Mouse (Mus musculus) limb, embryonic 14.5 days (tissue): ENCODE data around the gene Bbs9. TPM values are rescaled to one million over a fixed set of nuclear protein-coding genes. Genes with fewer than 3 reads are reported as not detected.

ENCODE experiments used
- ATAC-seq: fragments of 200-750 bp; cut with Nextera tagmentation; 2 replicates; pipeline ENCODE4 v1.8.0; 2017; ENCODE audit warnings: low read depth, moderate number of reproducible peaks, moderate TSS enrichment; ENCODE audit not compliant: low FRiP score
- DNase-seq: peaks from one replicate; pipeline ENCODE4 v3.0.0-alpha.2; 2015; ENCODE audit warnings: low spot score
- H3K27ac ChIP-seq: fragments of 300-500 bp; sonication (generic); replicated peaks from 2 replicates; pipeline ENCODE4 v1.5.1; 2014; ENCODE audit warnings: low read depth, mild to moderate bottlenecking, low read length, moderate library complexity, mixed read lengths
- H3K27me3 ChIP-seq: fragments of 300-500 bp; sonication (generic); 2 replicates; pipeline ENCODE4 v1.6.1; 2014; ENCODE audit warnings: low read length, mixed read lengths; ENCODE audit not compliant: control insufficient read depth, insufficient read depth
- H3K36me3 ChIP-seq: fragments of 300-500 bp; sonication (generic); 2 replicates; pipeline ENCODE4 v1.6.1; 2014; ENCODE audit warnings: mild to moderate bottlenecking, low read length, moderate library complexity, mixed read lengths; ENCODE audit not compliant: control insufficient read depth, insufficient read depth
- H3K4me1 ChIP-seq: fragments of 300-500 bp; sonication (generic); 2 replicates; pipeline ENCODE4 v1.6.1; 2014; ENCODE audit warnings: antibody characterized with exemption, low read length, mixed read lengths; ENCODE audit not compliant: control insufficient read depth, insufficient read depth
- H3K4me2 ChIP-seq: fragments of 300-500 bp; sonication (generic); replicated peaks from 2 replicates; pipeline ENCODE4 v1.6.1; 2014; ENCODE audit warnings: low read depth, mild to moderate bottlenecking, low read length, moderate library complexity; ENCODE audit not compliant: severe bottlenecking
- H3K4me3 ChIP-seq: fragments of 300-500 bp; sonication (generic); replicated peaks from 2 replicates; pipeline ENCODE4 v1.5.1; 2014; ENCODE audit warnings: low read length
- H3K9ac ChIP-seq: fragments of 300-500 bp; sonication (generic); 2 replicates; pipeline ENCODE4 v1.6.1; 2014; ENCODE audit warnings: mild to moderate bottlenecking, low read depth, low read length, moderate library complexity; ENCODE audit not compliant: severe bottlenecking
- H3K9me3 ChIP-seq: fragments of 300-500 bp; sonication (generic); 2 replicates; pipeline ENCODE4 v1.6.1; 2016; ENCODE audit warnings: low read length; ENCODE audit not compliant: control insufficient read depth
- POLR2A ChIP-seq: fragments of 200-500 bp; IDR thresholded peaks from 2 replicates; pipeline ENCODE4 v1.8.0; 2012; ENCODE audit warnings: inconsistent platforms, mild to moderate bottlenecking, moderate library complexity, borderline replicate concordance; ENCODE audit not compliant: insufficient read depth, insufficient read length; ENCODE audit errors: extremely low read depth
- WGBS: fragments of 180-500 bp; shearing (Covaris S2); extraction: QIAGEN DNeasy Blood & Tissue Kit; methylation state at CpG from one replicate; pipeline ENCODE4 v1.1.7; 2014; 5-methylcytosine and 5-hydroxymethylcytosine counted together
- polyA plus RNA-seq, 2 experiments: library from polyadenylated mRNA; depleted of rRNA in 1 of 2; stranded (reverse) in 1 of 2; unstranded in 1 of 2; fragments of >200 nt; fragmentation: Nextera tagmentation in 1 of 2; extraction: Ambion mirVana in 1 of 2; gene quantifications; 2 replicates each; pipeline versions ENCODE4 v1.2.1 to v1.2.3; 2012 to 2014

Gene Bbs9
- polyA plus RNA-seq, 2 experiments, result 12.7 to 15.7 TPM

DNA sequence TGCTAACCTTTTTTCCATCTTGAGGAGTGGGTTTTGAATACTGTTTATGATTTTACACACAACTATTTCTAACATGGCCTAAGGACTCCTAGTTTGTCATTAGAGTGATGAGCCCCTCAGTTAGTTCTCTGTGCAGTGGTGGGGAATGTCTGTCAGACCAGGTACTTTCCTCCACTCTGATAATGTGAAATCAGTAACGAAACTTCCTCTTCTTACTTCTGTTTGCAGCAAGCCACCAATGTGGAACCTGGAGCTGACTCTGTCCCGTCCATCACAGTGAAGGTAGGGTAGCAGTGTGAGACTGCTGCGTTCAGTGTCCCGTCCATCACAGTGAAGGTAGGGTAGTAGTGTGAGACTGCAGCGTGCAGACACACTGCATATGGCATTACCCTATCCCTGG is 163.0 kb downstream of the Bbs9 start:
- no peak for TF ChIP-seq POLR2A

GRCm38 (mm10) chr9:22640683-22641431 is 165.3 kb downstream of the Bbs9 start:
- no peak overlapping the region for H3K4me2 ChIP-seq
- no peaks in the 10 kb centered on the region for H3K27me3 ChIP-seq
- H3K36me3 ChIP-seq, result no peaks in the 10 kb centered on the region
- H3K4me1 ChIP-seq, result peaks cover 11% of the 10 kb centered on the region
- no peak overlapping the region for H3K4me3 ChIP-seq
- H3K9me3 ChIP-seq, result no peaks in the 10 kb centered on the region
- no peak for TF ChIP-seq POLR2A
- no peak overlapping the region; the same call in 1 of the 2 replicates for H3K27ac ChIP-seq
- ATAC-seq (no peak), DNase-seq (no peak)
- 40% methylated on average over 13 of the region's 13 CpGs for WGBS
- H3K9ac ChIP-seq, result no peak overlapping the region

More for the DNA sequence above, 163.0 kb downstream of the Bbs9 start:
- Histone ChIP-seq H3K27ac (no peak overlapping the region), H3K27me3 (no peaks in the 10 kb centered on the region), H3K9me3 (no peaks in the 10 kb centered on the region), H3K4me3 (no peak overlapping the region), H3K4me1 (peaks cover 11% of the 10 kb centered on the region), H3K4me2 (no peak overlapping the region), H3K9ac (no peak overlapping the region), H3K36me3 (no peaks in the 10 kb centered on the region)
- 92% methylated on average over 5 of the region's 5 CpGs for WGBS
- DNase-seq (no peak), ATAC-seq (no peak)

GRCm38 (mm10) chr9:22645844-22646390 is 170.4 kb downstream of the Bbs9 start:
- H3K9ac ChIP-seq, result no peak overlapping the region
- no peaks in the 10 kb centered on the region for H3K36me3 ChIP-seq
- peaks cover under 1% of the 10 kb centered on the region; the same call in 1 of the 2 replicates for H3K4me1 ChIP-seq
- 87% methylated on average over 6 of the region's 6 CpGs for WGBS
- H3K4me2 ChIP-seq, result no peak overlapping the region
- ATAC-seq (no peak), DNase-seq (no peak)
- no peaks in the 10 kb centered on the region for H3K27me3 ChIP-seq
- H3K4me3 ChIP-seq, result no peak overlapping the region
- H3K27ac ChIP-seq, result no peak overlapping the region
- no peaks in the 10 kb centered on the region for H3K9me3 ChIP-seq
- TF ChIP-seq POLR2A, result no peak

GRCm38 (mm10) chr9:22646461-22646860 is 170.9 kb downstream of the Bbs9 start:
- TF ChIP-seq POLR2A, result no peak
- DNase-seq, result no peak
- H3K27ac ChIP-seq, result no peak overlapping the region
- H3K9me3 ChIP-seq, result no peaks in the 10 kb centered on the region
- no peaks in the 10 kb centered on the region for H3K27me3 ChIP-seq
- no peak for ATAC-seq
- H3K9ac ChIP-seq, result no peak overlapping the region
- H3K4me3 ChIP-seq, result no peak overlapping the region
- no peak overlapping the region for H3K4me2 ChIP-seq
- H3K36me3 ChIP-seq, result no peaks in the 10 kb centered on the region
- H3K4me1 ChIP-seq, result no peaks in the 10 kb centered on the region
- 92% methylated on average over 3 of the region's 3 CpGs for WGBS

GRCm38 (mm10) chr9:22648163-22648562 is 172.6 kb downstream of the Bbs9 start:
- no peak for DNase-seq
- Histone ChIP-seq H3K9ac (no peak overlapping the region), H3K4me2 (no peak overlapping the region), H3K27me3 (no peaks in the 10 kb centered on the region), H3K27ac (no peak overlapping the region), H3K4me1 (no peaks in the 10 kb centered on the region), H3K9me3 (no peaks in the 10 kb centered on the region), H3K4me3 (no peak overlapping the region), H3K36me3 (no peaks in the 10 kb centered on the region)
- TF ChIP-seq POLR2A, result no peak
- 97% methylated on average over 3 of the region's 3 CpGs for WGBS
- no peak for ATAC-seq
